Mouse (Mus musculus) testis, adult 2 months (tissue): Measurements from ENCODE around the gene Prlh. TPM values are rescaled to one million over a fixed set of nuclear protein-coding genes. Genes with fewer than 3 reads are reported as not detected.

Experiments used
- H3K27ac ChIP-seq: fragments of 200-500 bp; 2 replicates; pipeline ENCODE4 v1.5.1; 2012; ENCODE audit warnings: low read depth, low read length; ENCODE audit not compliant: control insufficient read depth, insufficient read depth
- H3K27me3 ChIP-seq: fragments of 200-500 bp; 2 replicates; pipeline ENCODE4 v1.6.1; 2012; ENCODE audit warnings: mild to moderate bottlenecking, low read length, moderate library complexity; ENCODE audit not compliant: control insufficient read depth, insufficient read depth
- H3K36me3 ChIP-seq: fragments of 200-500 bp; 2 replicates; pipeline ENCODE4 v1.6.1; 2012; ENCODE audit warnings: mild to moderate bottlenecking, low read length; ENCODE audit not compliant: control insufficient read depth, insufficient read depth
- H3K4me1 ChIP-seq: fragments of 200-500 bp; 2 replicates; pipeline ENCODE4 v1.6.1; 2012; ENCODE audit warnings: low read length; ENCODE audit not compliant: control insufficient read depth, insufficient read depth
- H3K4me3 ChIP-seq: fragments of 200-500 bp; 2 replicates; pipeline ENCODE4 v1.5.1; 2012; ENCODE audit warnings: low read depth, mild to moderate bottlenecking, low read length, moderate library complexity, mixed read lengths; ENCODE audit not compliant: control insufficient read depth
- CTCF ChIP-seq: fragments of 200-500 bp; IDR thresholded peaks from 2 replicates; pipeline ENCODE4 v1.5.1; 2012; ENCODE audit warnings: low read depth, mild to moderate bottlenecking, inconsistent platforms, low read length, moderate library complexity; ENCODE audit not compliant: control insufficient read depth, insufficient read depth, insufficient replicate concordance
- POLR2A ChIP-seq: fragments of 200-500 bp; IDR thresholded peaks from 2 replicates; pipeline ENCODE4 v1.6.1; 2012; ENCODE audit warnings: low read depth, mild to moderate bottlenecking, inconsistent platforms, low read length, moderate library complexity; ENCODE audit not compliant: control insufficient read depth
- polyA plus RNA-seq: library from polyadenylated mRNA; depleted of rRNA; stranded (reverse); fragments of >200 nt; gene quantifications from 2 replicates; pipeline ENCODE4 v1.2.3, GENCODE M21; 2012

Prlh gene
- polyA plus RNA-seq, 1 experiment, result not detected

GRCm38 (mm10) chr1:90953688-90954087, 780 bp downstream of the Prlh start:
- Histone ChIP-seq H3K4me1 (peaks cover 5% of the 10 kb centered on the region; the same call in 1 of the 2 replicates), H3K27ac (no peak overlapping the region), H3K27me3 (no peaks in the 10 kb centered on the region), H3K36me3 (no peaks in the 10 kb centered on the region), H3K4me3 (no peak overlapping the region)
- TF ChIP-seq POLR2A (no peak), CTCF (no peak)

DNA sequence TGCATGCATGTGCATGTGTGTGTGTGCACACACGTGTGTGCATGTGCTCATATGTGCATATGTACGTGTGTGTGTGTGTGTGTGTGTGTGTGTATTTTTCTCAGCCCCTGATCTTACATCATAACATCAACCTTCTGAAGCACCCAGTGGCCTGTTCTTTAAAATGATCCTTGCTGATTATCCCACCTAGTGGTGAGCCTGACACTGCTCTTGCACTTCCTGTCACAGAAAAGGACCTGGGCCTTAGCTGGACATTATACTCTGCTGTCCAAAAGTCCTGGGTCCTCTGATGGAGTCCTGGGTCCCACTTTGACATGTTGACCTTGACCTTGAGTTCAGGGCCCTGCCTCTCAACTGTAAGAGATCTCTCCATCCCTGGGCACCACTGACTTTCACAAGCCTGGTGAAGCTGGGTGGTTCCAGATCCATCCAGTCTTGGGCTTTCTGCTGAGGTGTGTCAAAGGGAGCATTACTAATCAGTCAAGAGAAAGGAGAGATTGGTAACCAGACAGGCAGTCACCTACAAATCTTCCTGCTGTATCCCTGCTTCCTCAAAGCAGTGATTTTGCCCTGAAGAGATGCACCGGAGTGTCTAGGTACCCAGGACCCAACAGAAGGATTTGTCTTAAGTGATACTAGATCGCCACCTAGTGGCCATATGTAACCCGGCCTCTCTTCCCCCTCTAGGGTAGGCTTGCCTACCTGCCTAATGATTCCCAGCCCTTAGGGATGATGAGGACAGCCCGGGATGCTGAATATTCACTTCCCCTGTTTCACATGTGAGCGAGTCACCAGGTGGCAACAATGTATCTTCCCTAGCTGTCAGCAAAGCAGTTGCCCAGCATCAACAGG, 3.6 kb downstream of the Prlh start:
- Histone ChIP-seq H3K4me1 (peaks cover 5% of the 10 kb centered on the region; the same call in 1 of the 2 replicates), H3K36me3 (no peaks in the 10 kb centered on the region), H3K27ac (no peak overlapping the region), H3K4me3 (no peak overlapping the region), H3K27me3 (no peaks in the 10 kb centered on the region)
- no peak for TF ChIP-seq POLR2A
- TF ChIP-seq CTCF, result peak; percentile 53; the same call in 1 of the 2 replicates

- H3K27me3 ChIP-seq, result no peaks in the 10 kb centered on the region
- H3K4me3 ChIP-seq, result no peak overlapping the region
- H3K36me3 ChIP-seq, result no peaks in the 10 kb centered on the region
- TF ChIP-seq POLR2A (no peak), CTCF (no peak)
- no peaks in the 10 kb centered on the region for H3K4me1 ChIP-seq
- no peak overlapping the region for H3K27ac ChIP-seq
These were observed 9.6 kb downstream of the Prlh start for GRCm38 (mm10) chr1:90962526-90962925.

DNA sequence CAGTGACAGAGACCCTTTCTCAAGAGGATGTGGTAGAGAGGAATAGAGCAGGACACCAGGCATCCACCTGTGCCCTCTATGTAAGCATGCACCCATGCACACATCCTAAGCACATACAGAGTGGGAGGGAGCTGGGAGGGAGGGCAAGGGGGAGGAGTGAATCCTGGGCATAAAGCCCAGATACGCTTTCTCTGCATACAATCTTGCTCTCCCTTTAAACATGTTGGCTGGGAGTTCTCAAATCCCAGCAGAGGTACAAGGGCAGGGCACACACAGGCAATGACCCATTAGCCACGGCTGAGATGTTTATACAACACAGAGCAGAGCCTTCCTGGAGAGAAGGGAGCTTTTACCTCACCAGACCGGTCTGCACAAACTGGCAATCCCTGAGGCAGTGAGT, 10.1 kb downstream of the Prlh start:
- TF ChIP-seq CTCF (no peak), POLR2A (no peak)
- Histone ChIP-seq H3K4me3 (no peak overlapping the region), H3K36me3 (no peaks in the 10 kb centered on the region), H3K4me1 (no peaks in the 10 kb centered on the region), H3K27me3 (no peaks in the 10 kb centered on the region), H3K27ac (no peak overlapping the region)

DNA sequence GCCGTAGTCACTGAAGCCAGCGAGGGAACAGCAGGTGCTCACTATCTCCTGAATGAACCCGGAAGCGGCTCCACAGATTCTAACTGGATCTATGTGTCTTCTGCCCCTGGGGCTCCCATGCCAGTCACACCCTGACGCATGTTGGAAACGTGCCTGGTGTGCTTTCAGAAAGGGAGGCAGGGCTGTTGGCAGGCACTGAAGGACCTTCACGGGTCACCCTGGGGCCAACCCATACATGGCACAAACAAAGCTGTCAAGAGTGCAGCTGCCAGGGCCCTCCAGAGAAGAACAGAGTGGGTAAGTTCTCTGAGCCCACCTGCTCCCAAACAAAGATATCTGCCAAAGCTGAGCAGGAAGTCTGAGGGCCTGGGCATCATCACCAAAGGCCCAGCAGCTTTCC, 14.7 kb downstream of the Prlh start:
- Histone ChIP-seq H3K27me3 (no peaks in the 10 kb centered on the region), H3K4me3 (no peak overlapping the region), H3K4me1 (no peaks in the 10 kb centered on the region), H3K36me3 (no peaks in the 10 kb centered on the region), H3K27ac (no peak overlapping the region)
- no peak for TF ChIP-seq CTCF
- no peak for TF ChIP-seq POLR2A

GRCm38 (mm10) chr1:90968649-90969048, 15.7 kb downstream of the Prlh start:
- Histone ChIP-seq H3K36me3 (no peaks in the 10 kb centered on the region), H3K4me1 (peaks cover 5% of the 10 kb centered on the region), H3K27ac (no peak overlapping the region), H3K27me3 (no peaks in the 10 kb centered on the region), H3K4me3 (no peak overlapping the region)
- TF ChIP-seq POLR2A (no peak), CTCF (no peak)

DNA sequence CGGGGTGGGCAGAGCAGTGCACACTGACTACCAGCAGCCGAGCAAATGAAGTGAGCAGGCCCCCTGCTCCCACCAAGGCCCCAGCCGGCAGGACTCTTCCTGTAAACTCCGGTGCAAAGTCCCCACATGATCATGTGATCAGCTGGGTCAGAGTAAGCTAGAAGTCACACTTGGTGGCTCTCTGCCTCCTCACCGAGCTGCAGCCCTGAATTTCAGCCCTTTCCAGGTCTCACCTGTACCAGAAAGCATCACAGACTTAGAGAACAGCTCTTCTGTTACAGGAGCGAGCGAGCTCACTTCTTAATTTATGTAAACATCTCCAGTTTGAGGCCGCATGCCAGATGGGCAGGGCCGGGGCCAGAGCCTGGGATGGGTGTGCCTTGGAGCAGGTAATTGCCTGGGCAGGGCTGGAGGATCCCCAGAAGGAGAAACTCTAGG, 16.5 kb downstream of the Prlh start, which contains the start of gene Rab17:
Rab17 (minus strand) TSS at position 315 of the 438 bp plus-strand sequence.
- no peak within 1 kb of the TSS for H3K4me3 ChIP-seq
- no peaks in the 10 kb centered on the region for H3K36me3 ChIP-seq
- no peaks in the 10 kb centered on the region for H3K27me3 ChIP-seq
- TF ChIP-seq CTCF (no peak), POLR2A (no peak)
- H3K4me1 ChIP-seq, result peaks cover 5% of the 10 kb centered on the region
- H3K27ac ChIP-seq, result no peak within 1 kb of the TSS
